Mouse (Mus musculus) E14TG2a.4 (cell line): ENCODE results near the gene Scnn1g.

Experiments used
- H3K27me3 ChIP-seq: 2 replicates; pipeline ENCODE4 v1.6.1; 2014; ENCODE audit warnings: low read length, control low read depth; ENCODE audit not compliant: insufficient read depth
- H3K36me3 ChIP-seq: 2 replicates; pipeline ENCODE4 v1.6.1; 2014; ENCODE audit warnings: low read length, control low read depth; ENCODE audit not compliant: insufficient read depth
- H3K4me1 ChIP-seq: replicated peaks from 2 replicates; pipeline ENCODE4 v1.6.1; 2014; ENCODE audit warnings: low read depth, low read length, control low read depth
- H3K4me3 ChIP-seq: replicated peaks from 2 replicates; pipeline ENCODE4 v1.5.1; 2014; ENCODE audit warnings: mild to moderate bottlenecking, low read length
- H3K9me3 ChIP-seq: 2 replicates; pipeline ENCODE4 v1.6.1; 2014; ENCODE audit warnings: low read length, control low read depth
- CTCF ChIP-seq: conservative IDR thresholded peaks from 2 replicates; pipeline ENCODE4 v1.5.1; 2014; ENCODE audit warnings: low read length
- NANOG ChIP-seq: IDR thresholded peaks from 2 replicates; pipeline ENCODE4 v1.6.1; 2014; ENCODE audit warnings: borderline replicate concordance, low read length, mixed read lengths
- POU5F1 ChIP-seq: IDR thresholded peaks from 2 replicates; pipeline ENCODE4 v1.6.1; 2014; ENCODE audit warnings: low read length, borderline replicate concordance

Scnn1g gene

DNA sequence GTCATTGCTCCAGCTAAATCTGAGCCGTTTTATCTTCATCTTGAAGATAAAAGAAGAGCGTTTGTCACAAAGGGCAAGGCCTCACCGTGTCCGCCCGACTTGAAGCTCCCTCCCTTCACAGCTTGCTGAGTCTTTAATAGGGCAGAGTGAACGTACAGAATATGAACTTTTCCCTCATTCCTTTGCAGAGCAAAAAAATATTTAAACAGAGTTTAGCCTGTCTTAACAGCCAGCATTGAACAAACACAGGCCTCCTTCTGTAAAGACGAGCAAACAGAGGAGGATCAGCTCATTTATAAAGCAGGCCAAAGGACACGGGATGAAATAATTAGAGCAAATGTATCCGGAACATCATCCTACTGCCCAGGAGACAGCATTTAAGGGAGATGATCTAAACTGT is 63.5 kb downstream of the Scnn1g start:
- TF ChIP-seq POU5F1 = no peak
- no peak for TF ChIP-seq NANOG
- TF ChIP-seq CTCF = no peak
- Histone ChIP-seq H3K36me3 (no peaks in the 10 kb centered on the region), H3K4me3 (no peak overlapping the region), H3K9me3 (peaks cover 37% of the 10 kb centered on the region), H3K27me3 (no peaks in the 10 kb centered on the region), H3K4me1 (peaks cover 3% of the 10 kb centered on the region; the same call in 1 of the 2 replicates)

DNA sequence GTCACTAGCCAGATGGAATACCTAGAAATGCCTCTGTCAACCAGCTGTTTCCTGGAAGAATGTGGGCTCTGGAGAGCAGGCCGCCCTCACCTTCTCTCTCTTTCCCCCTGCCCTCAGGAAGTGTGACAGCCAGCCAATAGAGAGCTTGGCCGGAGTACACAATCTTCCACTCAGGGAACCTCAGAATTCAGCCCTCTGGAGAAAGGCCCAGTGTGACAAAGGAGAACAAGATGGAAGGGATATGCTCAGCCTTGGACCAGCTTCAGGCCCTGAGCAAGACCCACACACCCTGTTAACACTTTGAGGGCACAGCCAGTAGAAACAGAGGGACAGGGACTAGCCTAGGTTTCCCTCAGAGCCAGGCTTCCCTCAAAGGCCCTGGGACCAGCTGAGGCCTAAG is 68.2 kb downstream of the Scnn1g start:
- TF ChIP-seq NANOG (no peak), CTCF (no peak), POU5F1 (no peak)
- H3K4me3 ChIP-seq = no peak overlapping the region
- peaks cover 14% of the 10 kb centered on the region for H3K4me1 ChIP-seq
- no peaks in the 10 kb centered on the region for H3K9me3 ChIP-seq
- no peaks in the 10 kb centered on the region for H3K27me3 ChIP-seq
- no peaks in the 10 kb centered on the region for H3K36me3 ChIP-seq

DNA sequence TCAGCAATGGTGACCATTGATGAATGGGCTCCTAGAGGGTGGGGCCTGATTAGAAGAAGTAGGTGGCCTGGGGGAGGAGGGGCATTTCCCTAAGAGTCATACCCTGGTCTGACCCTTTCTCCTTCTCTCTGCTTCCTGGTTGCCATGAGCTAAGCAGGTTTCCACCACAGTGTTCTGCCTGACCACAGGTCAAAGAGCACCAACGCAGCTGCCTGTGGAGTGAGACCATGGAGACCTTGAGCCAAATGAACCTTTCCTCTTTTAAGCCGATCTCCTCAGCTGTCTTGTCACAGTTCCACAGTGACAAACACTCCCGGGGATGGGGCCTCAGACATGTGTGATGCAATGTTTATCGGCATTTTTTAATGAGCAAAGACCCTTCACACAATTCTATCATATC is 68.7 kb downstream of the Scnn1g start:
- no peaks in the 10 kb centered on the region for H3K9me3 ChIP-seq
- no peak overlapping the region for H3K4me3 ChIP-seq
- no peaks in the 10 kb centered on the region for H3K36me3 ChIP-seq
- H3K4me1 ChIP-seq = peaks cover 14% of the 10 kb centered on the region
- TF ChIP-seq POU5F1 (no peak), NANOG (no peak), CTCF (no peak)
- H3K27me3 ChIP-seq = no peaks in the 10 kb centered on the region

DNA sequence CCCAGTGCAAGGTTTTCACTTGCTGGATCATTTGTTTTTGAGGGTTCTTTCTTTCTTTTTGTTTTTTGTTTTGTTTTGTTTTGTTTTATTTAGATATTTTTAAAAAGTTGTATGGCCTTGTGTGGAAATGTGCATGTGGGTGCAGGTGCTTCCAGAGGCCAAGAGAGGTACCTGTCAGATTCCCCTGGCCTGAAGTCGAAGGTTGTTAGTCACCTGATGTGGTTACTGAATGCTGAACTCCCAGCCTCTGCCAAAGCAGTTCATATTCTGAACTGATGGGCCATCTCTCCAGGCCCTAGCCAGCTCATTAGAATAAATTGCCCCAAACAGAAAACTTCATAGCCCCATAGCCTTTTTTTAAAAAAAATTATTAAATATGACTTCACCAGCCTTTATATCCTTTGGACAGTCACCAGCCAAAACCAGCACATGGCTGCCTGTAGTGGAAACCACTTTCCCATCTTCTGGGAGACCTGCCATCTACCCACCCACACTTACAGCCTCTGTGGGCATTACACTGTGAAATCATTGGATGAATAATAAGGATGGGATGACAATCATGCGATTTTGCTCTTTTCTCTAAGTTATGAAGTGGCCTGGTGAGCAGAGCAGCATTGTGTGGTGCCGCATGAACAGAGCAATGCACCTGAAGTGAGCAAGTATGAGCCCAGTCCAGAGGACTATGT is 71.7 kb downstream of the Scnn1g start:
- no peaks in the 10 kb centered on the region for H3K27me3 ChIP-seq
- peaks cover 14% of the 10 kb centered on the region for H3K4me1 ChIP-seq
- H3K9me3 ChIP-seq = no peaks in the 10 kb centered on the region
- H3K36me3 ChIP-seq = no peaks in the 10 kb centered on the region
- H3K4me3 ChIP-seq = no peak overlapping the region
- TF ChIP-seq NANOG (no peak), CTCF (no peak), POU5F1 (no peak)

DNA sequence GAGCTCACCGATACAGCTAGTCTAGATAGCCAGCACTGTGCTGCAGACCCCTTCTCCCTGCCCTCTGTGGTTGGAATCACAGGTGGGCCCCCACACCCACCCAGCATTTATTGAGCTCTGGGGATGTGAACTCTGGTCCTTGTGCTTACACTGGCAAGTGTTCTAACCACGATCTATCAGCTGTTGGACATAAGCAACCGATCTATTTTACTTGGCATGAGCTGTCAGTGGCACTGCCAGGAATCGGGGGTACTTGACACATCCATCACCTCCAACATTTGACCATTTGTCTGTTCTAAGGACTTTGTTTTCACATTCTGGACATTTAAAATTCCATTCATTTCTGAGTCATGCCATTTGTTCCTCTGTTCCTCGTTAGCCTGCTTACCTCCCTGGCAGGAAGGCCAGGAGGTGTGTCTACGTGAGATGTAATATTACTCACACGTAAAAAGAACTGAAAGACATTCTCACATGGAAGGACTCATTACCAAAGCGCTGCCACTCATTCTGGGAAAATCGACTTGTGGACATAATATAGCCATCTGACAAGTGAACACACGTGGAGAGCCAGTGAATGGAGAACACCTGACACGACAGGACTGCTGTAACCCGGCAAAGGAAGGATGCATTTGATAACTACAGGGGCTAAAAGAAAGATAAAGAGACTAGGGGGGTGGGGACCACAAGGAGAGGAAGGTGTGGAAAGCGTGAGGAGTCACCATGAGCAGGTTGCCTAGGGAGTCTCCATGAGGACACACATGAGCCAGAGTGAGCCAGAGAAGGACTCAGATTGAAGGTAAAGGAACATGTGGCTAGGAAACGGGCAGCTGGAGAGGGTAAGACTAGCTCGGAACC is 73.7 kb downstream of the Scnn1g start:
- H3K4me1 ChIP-seq = peaks cover 9% of the 10 kb centered on the region
- H3K36me3 ChIP-seq = no peaks in the 10 kb centered on the region
- TF ChIP-seq NANOG (no peak), CTCF (no peak), POU5F1 (no peak)
- no peak overlapping the region for H3K4me3 ChIP-seq
- H3K9me3 ChIP-seq = no peaks in the 10 kb centered on the region
- no peaks in the 10 kb centered on the region for H3K27me3 ChIP-seq
